Mouse (Mus musculus) heart, embryonic 13.5 days (tissue): Measurements from ENCODE around the gene Abcf2. TPM values are rescaled to one million over a fixed set of nuclear protein-coding genes. Genes with fewer than 3 reads are reported as not detected.
"Not testable (repeated sequence)": the region's sequence is repeated elsewhere in the genome, so short reads cannot be mapped to it uniquely, and the experiment has no call there.

Experiments
- ATAC-seq: fragments of 200-750 bp; cut with Nextera tagmentation; 2 replicates; pipeline ENCODE4 v1.8.0; 2017; ENCODE audit warnings: moderate TSS enrichment; ENCODE audit not compliant: insufficient number of reproducible peaks, low FRiP score, low TSS enrichment; ENCODE audit errors: extremely low read depth
- H3K27ac ChIP-seq: fragments of 300-500 bp; sonication (generic); replicated peaks from 2 replicates; pipeline ENCODE4 v1.5.1; 2015; ENCODE audit warnings: moderate library complexity, mild to moderate bottlenecking, inconsistent platforms
- H3K27me3 ChIP-seq: fragments of 300-500 bp; sonication (generic); replicated peaks from 2 replicates; pipeline ENCODE4 v1.6.1; 2015; ENCODE audit warnings: mild to moderate bottlenecking, inconsistent platforms
- H3K36me3 ChIP-seq: fragments of 300-500 bp; sonication (generic); 2 replicates; pipeline ENCODE4 v1.6.1; 2015; ENCODE audit warnings: mild to moderate bottlenecking, inconsistent platforms
- H3K4me1 ChIP-seq: fragments of 300-500 bp; sonication (generic); 2 replicates; pipeline ENCODE4 v1.6.1; 2015; ENCODE audit warnings: inconsistent platforms
- H3K4me2 ChIP-seq: fragments of 300-500 bp; sonication (generic); 2 replicates; pipeline ENCODE4 v1.6.1; 2015; ENCODE audit warnings: inconsistent platforms, mild to moderate bottlenecking, moderate library complexity
- H3K4me3 ChIP-seq: fragments of 300-500 bp; sonication (generic); 2 replicates; pipeline ENCODE4 v1.5.1; 2015; ENCODE audit warnings: moderate library complexity, mild to moderate bottlenecking, inconsistent platforms
- H3K9ac ChIP-seq: fragments of 300-500 bp; sonication (generic); 2 replicates; pipeline ENCODE4 v1.6.1; 2015; ENCODE audit warnings: inconsistent platforms, mild to moderate bottlenecking, moderate library complexity
- H3K9me3 ChIP-seq: fragments of 300-500 bp; sonication (generic); 2 replicates; pipeline ENCODE4 v1.6.1; 2016; ENCODE audit warnings: inconsistent platforms
- WGBS: fragments of 180-500 bp; shearing (Covaris S2); methylation state at CpG from one replicate; pipeline ENCODE4 v1.1.7; 2015; ENCODE audit warnings: mixed read lengths; 5-methylcytosine and 5-hydroxymethylcytosine counted together
- polyA plus RNA-seq: library from polyadenylated mRNA; unstranded; fragments of >200 nt; fragmentation: Nextera tagmentation; extraction: Ambion mirVana; gene quantifications from 2 replicates; pipeline ENCODE4 v1.2.1, GENCODE M21; 2015

Gene Abcf2
- polyA plus RNA-seq, 1 experiment from 2014 or later = 66.7 TPM

- Histone ChIP-seq H3K27me3 (no peaks in the 10 kb centered on the region), H3K4me2 (peak overlapping the region; percentile 92), H3K27ac (peak overlapping the region; percentile 79), H3K9me3 (no peaks in the 10 kb centered on the region), H3K9ac (peak overlapping the region; percentile 93), H3K4me1 (peaks cover 17% of the 10 kb centered on the region), H3K36me3 (peaks cover 41% of the 10 kb centered on the region), H3K4me3 (peak overlapping the region; percentile 89)
- no peak for ATAC-seq
- 1% methylated on average over 32 of the region's 32 CpGs for WGBS
Measured at GRCm38 (mm10) chr5:24576801-24577182, 475 bp downstream of the Abcf2 start.

- 93% methylated on average over 1 of the region's 1 CpGs for WGBS
- no peak for ATAC-seq
- H3K4me2 ChIP-seq = peak overlapping the region; percentile 92
- no peaks in the 10 kb centered on the region for H3K27me3 ChIP-seq
- H3K9me3 ChIP-seq = no peaks in the 10 kb centered on the region
- peak overlapping the region; percentile 89 for H3K4me3 ChIP-seq
- H3K36me3 ChIP-seq = peaks cover 49% of the 10 kb centered on the region
- H3K9ac ChIP-seq = peak overlapping the region; percentile 93
- peaks cover 17% of the 10 kb centered on the region for H3K4me1 ChIP-seq
- H3K27ac ChIP-seq = no peak overlapping the region
Measured at GRCm38 (mm10) chr5:24575948-24576347, 1.3 kb downstream of the Abcf2 start.

- 63% methylated on average over 2 of the region's 2 CpGs for WGBS
- ATAC-seq = no peak
- H3K9me3 ChIP-seq = no peaks in the 10 kb centered on the region
Measured at GRCm38 (mm10) chr5:24556709-24557108, 20.6 kb downstream of the Abcf2 start, which contains the start of gene 4931409K22Rik. Gene 4931409K22Rik, minus strand, starts transcription at chr5:24556809.

GRCm38 (mm10) chr5:24555335-24555734 lies 21.9 kb downstream of the Abcf2 start:
- H3K27me3 ChIP-seq = peaks cover 21% of the 10 kb centered on the region
- not testable (repeated sequence) for H3K9me3 ChIP-seq, H3K4me3 ChIP-seq, H3K9ac ChIP-seq, ATAC-seq, H3K36me3 ChIP-seq, H3K27ac ChIP-seq, H3K4me2 ChIP-seq
- peaks cover 10% of the 10 kb centered on the region for H3K4me1 ChIP-seq
- 89% methylated on average over 7 of the region's 7 CpGs for WGBS

More at GRCm38 (mm10) chr5:24556709-24557108, 20.6 kb downstream of the Abcf2 start, which contains the start of gene 4931409K22Rik:
- no peak within 1 kb of the TSS for H3K27ac ChIP-seq
- H3K4me3 ChIP-seq = no peak within 1 kb of the TSS
- no peak within 1 kb of the TSS for H3K9ac ChIP-seq
- no peak within 1 kb of the TSS for H3K4me2 ChIP-seq
- peaks cover 14% of the 10 kb centered on the region for H3K27me3 ChIP-seq
- H3K4me1 ChIP-seq = no peaks in the 10 kb centered on the region
- no peaks in the 10 kb centered on the region for H3K36me3 ChIP-seq

GRCm38 (mm10) chr5:24553621-24554244 lies 23.5 kb downstream of the Abcf2 start:
- Histone ChIP-seq H3K27me3 (peaks cover 34% of the 10 kb centered on the region), H3K4me3 (no peak overlapping the region), H3K4me1 (peaks cover 10% of the 10 kb centered on the region), H3K27ac (no peak overlapping the region), H3K4me2 (no peak overlapping the region), H3K36me3 (no peaks in the 10 kb centered on the region), H3K9me3 (no peaks in the 10 kb centered on the region), H3K9ac (no peak overlapping the region)
- ATAC-seq = no peak
- WGBS = 53% methylated on average over 5 of the region's 5 CpGs

GRCm38 (mm10) chr5:24551317-24551688 lies 26.0 kb downstream of the Abcf2 start:
- WGBS = 48% methylated on average over 2 of the region's 2 CpGs
- Histone ChIP-seq H3K9me3 (no peaks in the 10 kb centered on the region), H3K27ac (no peak overlapping the region), H3K4me3 (no peak overlapping the region; the same call in 1 of the 2 replicates), H3K4me2 (peak overlapping the region; percentile 36), H3K9ac (no peak overlapping the region), H3K4me1 (peaks cover 10% of the 10 kb centered on the region), H3K36me3 (no peaks in the 10 kb centered on the region), H3K27me3 (peaks cover 36% of the 10 kb centered on the region)
- ATAC-seq = no peak

- Histone ChIP-seq H3K4me2 (peak overlapping the region; percentile 36), H3K4me1 (peaks cover 10% of the 10 kb centered on the region), H3K9ac (0 out of 2 replicates have a peak overlapping the region, but pooled peaks have one; percentile 16), H3K9me3 (no peaks in the 10 kb centered on the region), H3K36me3 (no peaks in the 10 kb centered on the region), H3K27ac (no peak overlapping the region), H3K27me3 (peaks cover 36% of the 10 kb centered on the region), H3K4me3 (peak overlapping the region; percentile 20; the same call in 1 of the 2 replicates)
- 35% methylated on average over 26 of the region's 26 CpGs for WGBS
- ATAC-seq = no peak
Measured at GRCm38 (mm10) chr5:24550598-24551316, 26.5 kb downstream of the Abcf2 start.

GRCm38 (mm10) chr5:24542643-24543042 lies 34.6 kb downstream of the Abcf2 start:
- Histone ChIP-seq H3K9me3 (no peaks in the 10 kb centered on the region), H3K4me3 (no peak overlapping the region), H3K9ac (no peak overlapping the region), H3K4me1 (peaks cover 27% of the 10 kb centered on the region), H3K4me2 (no peak overlapping the region), H3K36me3 (no peaks in the 10 kb centered on the region), H3K27me3 (peaks cover 10% of the 10 kb centered on the region), H3K27ac (no peak overlapping the region)
- ATAC-seq = no peak
- WGBS = 70% methylated on average over 7 of the region's 7 CpGs

GRCm38 (mm10) chr5:24541144-24541569 lies 36.1 kb downstream of the Abcf2 start:
- Histone ChIP-seq H3K4me1 (peaks cover 27% of the 10 kb centered on the region), H3K4me3 (peak overlapping the region; percentile 43), H3K36me3 (no peaks in the 10 kb centered on the region), H3K27me3 (peaks cover 24% of the 10 kb centered on the region), H3K9me3 (no peaks in the 10 kb centered on the region), H3K9ac (peak overlapping the region; percentile 73), H3K27ac (peak overlapping the region; percentile 80), H3K4me2 (peak overlapping the region; percentile 74)
- no peak for ATAC-seq
- WGBS = 6% methylated on average over 6 of the region's 6 CpGs

GRCm38 (mm10) chr5:24540387-24541143 lies 36.7 kb downstream of the Abcf2 start, which contains the start of gene Asb10:
Gene Asb10, minus strand, starts transcription at chr5:24540978.
- Histone ChIP-seq H3K4me2 (peak within 1 kb of the TSS; percentile 74), H3K27ac (peak within 1 kb of the TSS; percentile 80), H3K27me3 (peaks cover 29% of the 10 kb centered on the region), H3K4me3 (peak within 1 kb of the TSS; percentile 43), H3K36me3 (no peaks in the 10 kb centered on the region), H3K9me3 (no peaks in the 10 kb centered on the region), H3K9ac (peak within 1 kb of the TSS; percentile 73), H3K4me1 (peaks cover 27% of the 10 kb centered on the region)
- ATAC-seq = 0 out of 2 replicates have a peak, but pooled peaks have one; percentile 32
- WGBS = 10% methylated on average over 14 of the region's 14 CpGs
